Mouse (Mus musculus): ENCODE results near the gene Krt79.

Gene Krt79

DNA sequence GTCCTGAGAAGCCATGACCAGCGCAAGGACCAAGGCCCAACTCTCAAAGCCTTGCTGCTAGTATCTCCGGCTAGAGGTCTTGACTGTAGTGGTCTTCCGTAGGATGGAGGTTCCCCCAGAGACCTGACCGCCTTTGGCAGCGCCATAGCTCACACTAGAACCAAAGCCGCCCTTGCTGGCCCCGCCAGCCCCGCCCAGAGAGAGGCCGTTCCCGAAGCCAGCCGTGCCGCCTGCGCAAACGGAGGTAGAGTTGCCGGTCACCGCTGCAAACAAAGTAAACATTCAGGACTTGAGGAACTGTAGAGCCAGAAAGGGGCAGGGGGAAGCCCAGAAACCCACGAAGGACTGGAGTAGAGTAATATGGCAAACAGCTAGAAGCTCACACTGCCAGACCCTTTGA is 10.5 kb downstream of the Krt79 start:
- peak; percentile 34 to 61 for DNase-seq

DNA sequence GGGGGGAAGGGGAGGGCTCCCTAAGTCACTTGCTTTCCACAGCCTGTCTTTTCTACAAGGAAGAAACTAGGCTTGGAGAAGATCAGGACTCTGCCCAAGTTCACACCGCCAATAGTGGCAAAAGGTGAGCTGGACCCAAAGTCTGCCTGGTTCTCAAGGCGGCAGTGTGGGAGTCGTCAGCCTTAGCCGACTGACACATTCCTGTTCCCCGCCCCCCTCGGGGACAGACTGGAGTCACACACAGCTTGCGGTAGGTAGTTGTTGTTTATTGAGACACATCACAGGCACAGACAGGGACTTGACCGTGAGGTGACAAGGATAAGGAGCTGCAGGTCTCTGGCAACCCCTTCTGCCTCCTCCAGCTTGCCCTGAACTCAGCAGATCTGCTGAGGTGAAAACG is 11.0 kb downstream of the Krt79 start:
- peak; percentile 18 to 61 for DNase-seq

DNA sequence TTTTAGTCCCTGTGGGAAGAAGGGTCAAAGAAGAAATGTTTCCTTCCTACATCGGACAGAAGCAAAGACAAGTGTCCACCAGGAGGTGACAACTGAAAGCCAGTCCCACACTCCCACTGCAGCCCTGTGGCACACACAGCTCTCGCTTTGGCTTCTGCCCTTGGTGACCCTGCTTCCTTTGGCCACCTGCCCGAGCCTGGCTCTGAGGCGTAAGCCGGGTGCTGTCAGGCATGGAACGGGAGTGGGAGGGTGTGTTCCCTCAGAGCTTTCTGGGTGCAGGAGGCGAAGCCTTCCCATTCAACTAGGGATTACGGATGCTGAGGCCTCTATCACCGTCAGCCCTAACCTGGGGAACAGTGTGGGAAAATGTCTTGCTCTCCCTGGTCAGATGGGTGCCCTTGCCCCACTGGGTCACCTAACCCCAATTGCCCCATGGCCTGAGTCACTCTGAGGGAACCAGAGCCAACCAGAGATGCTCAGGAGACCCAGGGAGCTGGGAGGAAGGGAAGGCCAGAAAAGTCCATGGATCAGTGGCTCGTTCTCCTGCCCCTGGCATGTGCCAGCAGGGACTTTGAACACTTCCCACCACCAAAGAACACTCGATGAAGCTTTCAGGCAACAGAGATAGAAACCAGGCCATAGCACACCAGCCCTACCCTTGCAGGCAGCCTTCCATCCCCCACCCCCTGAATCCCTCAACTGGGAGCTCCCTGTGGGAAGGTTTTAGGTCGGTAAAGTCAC is 12.6 kb downstream of the Krt79 start:
- DNase-seq = peak; percentile 90 to 94

DNA sequence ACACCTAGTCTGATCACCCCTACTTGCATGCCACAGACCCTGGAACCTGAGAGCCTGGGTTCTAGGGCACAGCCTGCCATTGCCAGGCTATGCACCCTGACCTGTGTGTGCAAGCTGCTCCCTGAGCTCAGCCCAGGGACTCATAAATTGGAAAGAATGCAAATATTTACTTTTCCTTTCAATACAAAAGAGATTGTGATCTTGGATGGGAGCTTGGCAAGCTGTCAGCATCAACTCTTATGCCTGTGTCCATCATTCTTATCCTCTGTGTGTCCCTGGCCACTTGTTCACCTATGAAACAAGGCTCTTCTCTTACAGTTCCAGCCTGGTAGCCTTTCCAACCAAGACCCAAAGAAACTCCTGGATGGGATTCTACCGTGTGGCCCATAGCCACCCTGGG is 15.1 kb downstream of the Krt79 start:
- DNase-seq = no peak

DNA sequence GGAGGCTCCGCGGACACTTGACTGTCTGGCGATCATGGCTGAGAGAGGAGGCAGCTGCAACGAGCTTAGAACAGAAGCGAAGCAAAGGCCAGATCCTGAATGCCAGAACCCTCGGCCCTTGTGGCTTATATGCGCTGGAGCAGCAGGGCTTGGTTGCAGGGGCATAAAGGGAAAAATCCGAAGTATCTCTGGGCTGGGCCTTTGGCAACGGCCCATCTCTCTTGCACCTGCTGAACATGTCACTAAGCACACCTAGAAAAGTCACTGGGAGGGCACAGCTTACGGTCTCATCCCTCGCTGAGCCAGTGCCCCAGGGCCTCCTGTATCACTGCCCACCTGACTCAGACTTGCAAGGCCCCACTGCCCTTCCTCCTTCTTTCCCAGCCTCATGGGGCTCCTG is 15.5 kb downstream of the Krt79 start, which contains the start of gene Krt4:
Gene Krt4, minus strand, starts transcription at position 101 of the 400 bp plus-strand sequence.
- no peak for DNase-seq

DNA sequence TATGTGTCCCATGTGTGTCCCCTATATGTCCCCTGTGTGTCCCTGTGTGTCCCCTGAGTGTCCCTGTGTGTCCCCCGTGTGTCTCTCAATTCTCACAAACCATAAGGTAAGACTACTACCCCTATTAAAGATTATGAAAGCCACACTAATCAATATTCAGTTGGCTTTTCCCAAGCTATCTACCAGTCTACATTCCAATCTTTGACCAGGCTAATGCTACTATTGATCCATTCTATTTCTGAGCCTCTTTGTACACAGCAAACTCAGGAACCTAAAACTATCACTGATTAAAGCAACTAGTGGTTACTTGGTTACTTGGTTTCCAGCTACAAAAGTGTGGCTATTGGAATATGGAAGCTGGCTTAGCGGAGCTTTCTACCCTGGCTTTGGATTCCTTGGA is 17.8 kb downstream of the Krt79 start:
- no peak for DNase-seq

DNA sequence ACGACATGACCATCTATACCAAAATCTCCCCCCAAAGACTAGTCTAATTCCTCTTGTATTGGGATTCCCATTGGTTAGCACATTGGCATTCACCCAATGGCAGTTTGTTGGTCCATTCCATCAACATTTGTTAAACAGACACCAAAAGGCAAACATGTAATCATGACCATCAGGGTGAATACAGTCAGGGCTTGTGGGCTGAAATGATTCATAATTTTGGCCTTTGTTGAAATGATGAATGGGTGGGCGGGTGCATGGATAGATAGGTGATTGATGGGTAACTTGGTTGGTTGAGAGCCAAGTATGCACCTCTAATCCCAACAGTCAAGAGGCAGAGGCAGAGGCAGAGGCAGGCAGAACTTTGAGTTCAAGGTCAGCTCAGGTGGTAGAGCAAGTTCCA is 24.1 kb downstream of the Krt79 start:
- DNase-seq = no peak

DNA sequence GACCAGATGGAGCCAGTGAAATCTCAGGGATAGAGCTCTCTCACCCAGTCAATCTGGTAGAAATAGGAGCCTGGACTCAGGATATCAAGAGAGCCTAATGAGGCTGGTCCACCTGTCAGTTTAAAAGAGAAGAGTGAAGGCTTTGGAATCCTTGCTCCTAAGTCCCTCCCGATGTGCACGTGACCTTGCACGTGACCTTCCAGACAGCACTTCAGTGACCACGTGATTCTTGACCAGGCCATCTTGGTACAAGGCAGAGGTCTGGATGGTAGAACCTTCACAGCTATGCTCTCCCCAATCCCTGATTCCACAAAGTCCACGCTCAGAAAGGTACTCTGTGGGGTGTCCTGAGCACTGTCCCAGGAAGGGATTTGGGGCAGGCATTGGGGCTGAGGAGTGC is 35.3 kb downstream of the Krt79 start:
- DNase-seq = no peak

DNA sequence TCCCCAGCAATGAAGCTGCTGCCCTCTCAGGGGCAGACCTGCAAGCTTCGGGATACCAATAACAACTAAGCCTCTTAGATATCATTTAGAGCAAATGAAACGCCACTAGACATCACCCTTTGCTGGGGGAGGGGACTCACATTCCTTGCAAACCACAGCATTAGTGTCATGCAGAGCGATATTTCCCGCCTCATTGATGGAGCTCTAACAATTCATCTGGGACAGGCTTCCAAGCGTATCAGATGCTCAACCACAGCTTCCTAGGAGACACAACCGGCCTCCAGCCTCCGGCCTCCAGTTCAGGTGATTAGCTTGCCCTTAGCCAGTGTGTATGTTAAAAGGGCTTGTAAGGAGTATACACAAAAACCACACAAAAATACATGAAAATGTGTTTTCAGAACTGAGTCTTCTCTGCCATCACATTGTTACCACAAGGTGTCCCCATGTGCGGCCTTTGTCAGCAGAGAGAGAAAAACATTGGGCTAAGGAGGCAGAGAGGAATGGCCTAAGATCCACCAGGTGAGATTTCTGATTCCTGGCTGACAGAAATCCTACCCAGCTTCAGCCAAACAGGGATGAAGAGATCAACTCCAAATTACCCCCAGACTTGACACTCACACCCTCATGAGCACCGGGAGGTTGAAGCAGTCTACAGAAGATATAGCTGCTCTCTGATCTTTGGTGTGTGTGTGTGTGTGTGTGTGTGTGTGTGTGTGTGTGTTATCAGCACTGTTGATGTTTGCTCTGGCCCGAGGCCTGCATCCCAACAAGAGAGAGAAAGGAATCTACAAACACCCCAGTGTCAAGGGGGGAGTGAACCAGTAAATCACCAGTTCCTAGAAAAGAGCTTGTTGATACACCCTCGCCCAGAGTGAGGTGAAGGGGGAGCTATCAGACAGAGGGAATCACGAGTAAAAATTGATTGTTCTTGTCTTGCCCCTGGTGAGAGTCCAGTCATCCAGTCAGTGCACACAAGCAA is 37.7 kb downstream of the Krt79 start:
- peak in 1 of 2 experiments; percentile 23 for DNase-seq

DNA sequence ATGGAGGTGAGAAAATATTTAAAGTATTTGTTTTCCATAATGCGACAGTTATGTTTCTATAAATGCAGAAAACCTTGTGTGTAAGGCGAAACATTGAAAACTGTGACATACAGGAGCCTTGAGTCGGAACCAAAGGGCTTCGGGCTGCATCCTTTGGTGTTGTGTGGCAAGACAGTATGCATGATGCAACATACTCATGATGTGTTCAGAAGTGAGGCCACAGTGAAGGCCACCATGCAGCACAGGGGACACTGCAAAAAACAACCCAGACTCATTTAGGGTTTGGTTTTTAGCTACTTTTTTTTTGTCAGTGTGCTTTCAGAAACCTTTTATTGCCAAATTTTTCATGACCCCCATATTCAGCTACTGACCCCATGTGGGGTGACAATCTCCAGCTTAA is 44.9 kb downstream of the Krt79 start:
- DNase-seq = no peak

DNA sequence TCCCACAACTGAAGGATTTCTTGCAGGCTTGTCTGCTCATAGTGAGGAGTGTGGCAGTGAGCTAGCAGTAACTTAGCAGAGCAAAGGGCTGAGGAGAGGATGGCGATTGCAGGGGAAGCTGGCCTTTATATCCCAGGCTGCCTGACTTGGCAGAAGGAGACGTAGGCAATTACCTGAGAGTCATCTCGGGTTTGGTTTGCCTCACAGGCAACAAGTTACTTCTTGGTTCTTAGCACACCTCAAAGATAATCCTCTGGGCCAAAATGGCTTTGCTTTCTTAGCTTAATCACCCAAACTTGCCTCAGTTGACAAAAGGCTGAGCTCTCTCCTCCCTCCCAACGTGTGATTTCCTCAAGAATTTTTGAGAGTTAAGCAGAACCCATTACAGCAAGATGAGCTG is 47.3 kb downstream of the Krt79 start, which contains the start of gene Krt76:
Gene Krt76, minus strand, starts transcription at position 101 of the 400 bp plus-strand sequence.
- no peak for DNase-seq

DNA sequence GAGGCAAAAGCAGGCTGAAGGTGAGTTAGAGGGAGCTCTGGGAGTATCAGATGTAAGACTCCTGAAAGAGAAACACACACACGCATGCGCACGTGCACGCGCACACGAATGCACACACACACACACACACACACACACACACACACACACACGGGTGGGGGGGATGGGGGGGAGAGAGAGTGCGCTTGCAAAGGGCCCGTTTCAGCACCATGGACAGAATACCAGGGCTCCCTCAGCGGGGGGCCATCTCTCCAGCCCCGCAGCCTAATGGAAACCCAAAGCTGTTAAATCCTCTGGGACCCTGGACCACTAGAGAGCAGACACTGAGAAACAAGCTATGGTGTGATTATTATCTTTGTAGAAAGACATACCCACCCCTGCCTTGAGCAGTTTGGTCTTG is 60.3 kb downstream of the Krt79 start:
- DNase-seq = no peak

Data from kidney, postnatal 25 days (tissue).